Mouse (Mus musculus) stomach, postnatal 0 days (tissue): ENCODE measurements at regions not wholly inside any gene's neighbourhood (a gene's known extent, or its start where the extent isn't known, plus 50 kb on each side); places are given as distances from the start of the nearest gene placed in this dataset.

Experiments used
- ATAC-seq: fragments of 200-750 bp; cut with Nextera tagmentation; 2 replicates; pipeline ENCODE4 v1.8.0; 2017; ENCODE audit not compliant: low FRiP score, low TSS enrichment
- DNase-seq: peaks from one replicate; pipeline ENCODE4 v3.0.0-alpha.2; 2016; ENCODE audit warnings: low spot score
- H3K27ac ChIP-seq: fragments of 300-500 bp; sonication (generic); replicated peaks from 2 replicates; pipeline ENCODE4 v1.5.1; 2014; ENCODE audit warnings: mild to moderate bottlenecking, control low read depth
- H3K27me3 ChIP-seq: fragments of 300-500 bp; sonication (generic); 2 replicates; pipeline ENCODE4 v1.6.1; 2014; ENCODE audit warnings: low read length; ENCODE audit not compliant: control insufficient read depth, insufficient read depth
- H3K36me3 ChIP-seq: fragments of 300-500 bp; sonication (generic); 2 replicates; pipeline ENCODE4 v1.6.1; 2014; ENCODE audit warnings: low read length, mixed read lengths; ENCODE audit not compliant: control insufficient read depth, insufficient read depth
- H3K4me1 ChIP-seq: fragments of 300-500 bp; sonication (generic); replicated peaks from 2 replicates; pipeline ENCODE4 v1.6.1; 2014; ENCODE audit warnings: antibody characterized with exemption; ENCODE audit not compliant: control insufficient read depth, insufficient read depth
- H3K4me2 ChIP-seq: fragments of 300-500 bp; sonication (generic); replicated peaks from 2 replicates; pipeline ENCODE4 v1.6.1; 2014; ENCODE audit warnings: low read depth, mild to moderate bottlenecking, control low read depth, moderate library complexity
- H3K4me3 ChIP-seq: fragments of 300-500 bp; sonication (generic); 2 replicates; pipeline ENCODE4 v1.5.1; 2014; ENCODE audit warnings: low read depth, low read length, control low read depth
- H3K9ac ChIP-seq: fragments of 300-500 bp; sonication (generic); 2 replicates; pipeline ENCODE4 v1.6.1; 2014; ENCODE audit warnings: mild to moderate bottlenecking, low read length, control low read depth, mixed read lengths
- H3K9me3 ChIP-seq: fragments of 300-500 bp; sonication (generic); 2 replicates; pipeline ENCODE4 v1.6.1; 2016; ENCODE audit warnings: low read length; ENCODE audit not compliant: control insufficient read depth
- CTCF ChIP-seq: IDR thresholded peaks from 2 replicates; pipeline ENCODE4 v1.5.1; 2016; ENCODE audit warnings: antibody characterized with exemption, low read depth, mild to moderate bottlenecking, moderate library complexity
- EP300 ChIP-seq: optimal IDR thresholded peaks from 2 replicates; pipeline ENCODE3; 2016; ENCODE audit warnings: antibody characterized with exemption
- WGBS: fragments of 180-500 bp; shearing (Covaris S2); extraction: QIAGEN DNeasy Blood & Tissue Kit; methylation state at CpG from one replicate; pipeline ENCODE4 v1.1.7; 2014; 5-methylcytosine and 5-hydroxymethylcytosine counted together

GRCm38 (mm10) chr7:34448364-34448763 lies 55.2 kb upstream of the Lsm14a start:
- DNase-seq (no peak), ATAC-seq (no peak)
- Histone ChIP-seq H3K9ac (no peak overlapping the region), H3K4me2 (no peak overlapping the region), H3K9me3 (no peaks in the 10 kb centered on the region), H3K27me3 (no peaks in the 10 kb centered on the region), H3K36me3 (no peaks in the 10 kb centered on the region), H3K4me3 (no peak overlapping the region), H3K27ac (no peak overlapping the region), H3K4me1 (no peaks in the 10 kb centered on the region)
- no peak for TF ChIP-seq EP300
- TF ChIP-seq CTCF, result no peak
- WGBS, result 90% methylated on average over 2 of the region's 2 CpGs

GRCm38 (mm10) chr7:34444263-34444662 lies 51.1 kb upstream of the Lsm14a start:
- ATAC-seq (no peak), DNase-seq (no peak)
- WGBS, result 43% methylated on average over 17 of the region's 17 CpGs

More at GRCm38 (mm10) chr7:34444263-34444662, 51.1 kb upstream of the Lsm14a start:
- Histone ChIP-seq H3K4me2 (no peak overlapping the region), H3K4me3 (no peak overlapping the region), H3K4me1 (no peaks in the 10 kb centered on the region), H3K9ac (no peak overlapping the region), H3K27me3 (no peaks in the 10 kb centered on the region), H3K9me3 (no peaks in the 10 kb centered on the region), H3K36me3 (no peaks in the 10 kb centered on the region), H3K27ac (no peak overlapping the region)
- TF ChIP-seq CTCF (no peak), EP300 (no peak)
